Mouse (Mus musculus): ENCODE results near the gene Phyhd1.
A peak's percentile ranks its signal among the peaks of the same experiment; 100 is the strongest.

Gene Phyhd1

DNA sequence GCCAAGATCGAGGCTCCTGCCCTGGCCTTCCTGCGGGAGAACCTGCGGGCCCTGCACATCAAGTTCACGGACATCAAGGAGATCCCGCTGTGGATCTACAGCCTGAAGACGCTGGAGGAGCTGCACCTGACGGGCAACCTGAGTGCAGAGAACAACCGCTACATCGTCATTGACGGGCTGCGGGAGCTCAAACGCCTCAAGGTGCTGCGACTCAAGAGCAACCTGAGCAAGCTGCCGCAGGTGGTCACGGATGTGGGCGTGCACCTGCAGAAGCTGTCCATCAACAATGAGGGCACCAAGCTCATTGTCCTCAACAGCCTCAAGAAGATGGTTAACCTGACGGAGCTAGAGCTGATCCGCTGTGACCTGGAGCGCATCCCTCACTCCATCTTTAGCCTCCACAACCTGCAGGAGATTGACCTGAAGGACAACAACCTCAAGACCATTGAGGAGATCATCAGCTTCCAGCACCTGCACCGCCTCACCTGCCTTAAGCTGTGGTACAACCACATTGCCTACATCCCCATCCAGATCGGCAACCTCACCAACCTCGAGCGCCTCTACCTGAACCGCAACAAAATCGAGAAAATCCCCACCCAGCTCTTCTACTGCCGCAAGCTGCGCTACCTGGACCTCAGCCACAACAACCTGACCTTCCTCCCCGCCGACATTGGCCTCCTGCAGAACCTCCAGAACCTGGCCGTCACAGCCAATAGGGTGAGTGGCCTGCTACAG lies 9.2 kb upstream of the Phyhd1 start:
- no peak for DNase-seq (ENCODE audit: low read depth, low spot score)

DNA sequence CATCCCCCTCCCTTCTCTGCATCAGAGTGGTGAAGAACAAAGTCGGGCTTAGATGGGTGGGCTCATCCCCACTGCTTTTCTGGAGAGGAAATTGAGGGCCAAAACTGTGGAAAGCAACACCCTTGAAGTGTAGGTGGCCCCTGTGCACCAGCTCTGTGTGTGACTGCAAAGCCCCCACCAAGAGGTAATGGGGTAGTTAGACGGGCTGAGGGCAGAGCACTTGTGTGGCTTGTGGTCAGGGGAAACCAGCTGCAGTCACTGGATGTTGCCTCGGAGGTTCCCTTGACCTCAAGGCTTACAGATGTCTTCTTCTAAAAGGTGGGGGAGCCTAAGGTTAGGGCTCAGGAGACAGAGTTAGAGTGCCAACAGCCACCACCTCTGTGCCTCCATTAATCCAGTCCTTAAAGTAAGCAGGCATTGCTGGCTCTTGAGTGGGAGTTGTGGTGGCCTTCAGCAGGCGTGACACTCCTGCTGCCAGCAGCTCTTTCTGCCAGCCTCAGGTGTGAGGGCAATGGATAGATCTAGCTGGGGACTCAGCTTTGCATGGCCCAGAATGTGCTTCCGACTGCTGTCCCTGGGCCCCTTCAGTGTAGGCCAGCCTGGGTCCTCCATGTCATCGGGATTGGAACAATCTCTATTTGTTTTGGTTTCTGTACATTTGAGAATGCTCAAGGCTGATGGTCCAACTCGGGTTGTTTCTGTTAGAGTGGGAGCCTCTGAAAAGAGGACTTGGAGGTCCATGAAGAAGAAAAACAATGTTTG lies 8.1 kb upstream of the Phyhd1 start:
- no peak for DNase-seq (ENCODE audit: low read depth, low spot score)

DNA sequence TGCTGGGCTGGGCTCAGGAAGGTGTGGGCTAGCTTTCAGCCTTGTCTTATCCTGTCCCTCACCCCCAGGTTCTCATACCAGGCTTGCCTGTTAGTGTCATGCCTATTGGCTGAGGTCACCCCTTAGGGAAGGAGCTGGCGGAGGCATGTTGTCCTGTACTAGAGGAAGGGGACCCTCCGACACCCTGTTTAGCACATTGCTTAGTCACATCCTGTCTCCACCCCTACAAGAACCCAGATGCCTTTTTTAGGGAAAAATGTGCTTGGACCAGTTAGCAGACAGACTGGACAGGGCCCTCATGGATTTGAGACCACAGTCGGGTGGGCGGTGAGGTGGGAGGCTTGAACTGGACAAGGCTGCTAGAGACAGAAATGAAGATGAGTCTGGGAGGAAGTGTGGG lies 7.4 kb upstream of the Phyhd1 start:
- no peak for DNase-seq (ENCODE audit: low read depth, low spot score)

DNA sequence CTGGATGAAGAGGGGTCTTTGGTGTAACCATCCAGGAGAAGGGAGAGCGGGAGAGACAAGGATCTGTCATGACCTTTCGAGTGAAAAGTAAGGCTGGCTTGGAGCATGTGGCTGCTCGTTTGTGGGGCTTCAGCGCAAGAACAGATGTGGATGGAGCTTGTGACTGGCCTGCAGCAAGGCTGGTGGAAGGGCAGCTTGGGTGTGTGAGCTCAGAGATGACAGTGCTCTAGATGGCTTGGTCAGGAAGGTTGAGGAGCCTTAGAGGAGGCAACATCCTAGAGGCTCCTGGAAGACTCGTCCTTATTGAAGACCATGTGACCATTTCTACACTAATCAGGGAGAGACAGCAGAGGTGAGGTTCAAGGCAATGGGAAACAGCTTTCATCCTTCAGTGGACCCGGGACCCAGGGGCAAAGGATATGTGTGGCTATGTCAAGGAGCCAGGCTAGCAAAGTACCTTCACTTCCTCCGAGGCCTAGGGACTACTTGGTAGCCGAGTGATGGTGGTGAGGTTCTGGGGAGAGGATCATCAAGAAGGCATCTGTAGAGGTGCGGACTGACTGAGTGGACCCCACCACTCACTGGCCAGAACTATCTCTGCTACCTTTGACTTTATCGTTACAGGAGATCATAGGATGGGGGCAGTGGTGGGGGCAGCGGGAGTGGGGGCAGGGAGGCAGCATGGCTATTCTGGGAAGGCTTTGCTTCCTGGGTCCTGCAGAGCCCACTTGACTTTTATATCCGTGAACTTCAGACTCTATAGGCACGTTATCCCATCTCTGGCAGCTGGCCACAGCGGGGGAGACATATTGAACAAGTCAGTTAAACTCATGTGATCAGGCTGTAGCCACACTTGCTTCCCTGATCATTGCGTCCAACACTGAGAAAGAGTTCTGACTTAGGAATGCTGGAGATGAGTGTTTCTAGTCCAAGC lies 6.6 kb upstream of the Phyhd1 start:
- DNase-seq (ENCODE audit: low read depth, low spot score), result no peak

DNA sequence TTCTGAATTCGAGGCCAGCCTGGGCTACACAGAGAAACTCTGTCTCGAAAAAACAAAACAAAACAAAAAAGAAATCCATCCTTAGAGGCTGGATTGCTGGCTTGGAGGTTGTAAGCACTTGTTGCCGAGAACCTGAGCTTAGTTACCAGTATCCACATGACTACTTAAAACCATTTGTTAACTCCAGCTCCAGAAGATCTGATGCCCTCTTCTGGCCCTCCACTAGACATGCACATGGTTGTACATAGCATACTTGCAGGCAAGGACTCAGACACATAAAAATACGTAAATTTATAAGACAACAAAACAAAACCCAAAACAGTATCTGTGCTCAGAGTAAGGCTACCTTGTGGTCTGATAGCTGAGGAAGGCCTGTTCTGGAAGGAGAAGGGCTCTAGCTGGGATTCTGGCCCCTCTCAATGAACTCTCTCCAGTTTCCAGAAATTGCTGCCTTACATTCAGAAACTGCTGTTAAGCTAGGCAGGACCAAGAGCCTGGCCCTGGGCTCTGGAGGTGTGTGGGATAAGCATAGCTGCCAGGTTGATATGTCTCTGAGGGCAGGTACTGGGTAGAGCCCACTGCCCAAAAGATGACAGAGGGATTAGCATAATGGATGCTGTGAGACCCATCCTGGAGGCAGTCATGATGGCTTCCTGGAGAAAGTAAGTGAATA lies 4.8 kb upstream of the Phyhd1 start:
- no peak for DNase-seq (ENCODE audit: low read depth, low spot score)

DNA sequence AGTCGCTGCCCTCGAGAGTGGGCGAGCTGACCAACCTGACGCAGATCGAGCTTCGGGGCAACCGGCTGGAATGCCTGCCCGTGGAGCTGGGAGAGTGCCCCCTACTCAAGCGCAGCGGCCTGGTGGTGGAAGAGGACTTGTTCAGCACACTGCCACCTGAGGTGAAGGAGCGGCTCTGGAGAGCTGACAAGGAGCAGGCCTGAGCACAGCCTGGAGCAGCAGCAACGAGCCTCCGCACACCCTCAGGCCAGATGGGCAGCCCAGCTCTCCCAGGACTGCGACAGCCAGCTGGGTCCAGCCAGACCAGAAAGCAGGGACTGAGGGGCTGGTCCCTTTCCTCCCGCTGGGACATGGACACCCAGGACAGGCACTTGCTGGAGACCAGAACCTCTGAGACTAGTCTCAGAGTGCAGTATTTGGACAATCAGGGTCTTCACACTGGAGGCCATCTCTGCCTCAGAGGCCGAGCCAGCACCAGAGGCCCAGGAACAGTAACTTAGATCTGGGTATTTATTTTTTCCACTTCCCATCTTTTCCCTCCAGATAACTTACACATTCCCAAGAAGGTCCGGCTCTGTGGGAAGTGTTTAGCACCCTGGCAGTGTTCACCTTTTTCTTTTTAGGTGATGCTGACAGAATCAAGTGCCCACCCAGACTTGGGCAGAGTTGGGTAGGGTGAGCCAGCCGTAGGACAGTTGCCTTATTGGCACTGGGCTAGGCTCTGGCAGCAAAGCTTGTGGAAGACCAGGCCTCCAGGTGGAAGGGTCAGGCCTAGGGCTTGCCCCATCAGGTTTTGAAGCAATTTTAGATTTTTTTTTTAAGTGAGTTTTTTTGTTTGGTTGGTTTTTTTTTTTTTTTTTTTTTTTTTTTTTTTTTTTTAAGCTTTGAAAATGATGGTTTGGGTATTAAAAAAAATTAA lies 3.8 kb upstream of the Phyhd1 start:
- DNase-seq (ENCODE audit: low read depth, low spot score), result no peak

DNA sequence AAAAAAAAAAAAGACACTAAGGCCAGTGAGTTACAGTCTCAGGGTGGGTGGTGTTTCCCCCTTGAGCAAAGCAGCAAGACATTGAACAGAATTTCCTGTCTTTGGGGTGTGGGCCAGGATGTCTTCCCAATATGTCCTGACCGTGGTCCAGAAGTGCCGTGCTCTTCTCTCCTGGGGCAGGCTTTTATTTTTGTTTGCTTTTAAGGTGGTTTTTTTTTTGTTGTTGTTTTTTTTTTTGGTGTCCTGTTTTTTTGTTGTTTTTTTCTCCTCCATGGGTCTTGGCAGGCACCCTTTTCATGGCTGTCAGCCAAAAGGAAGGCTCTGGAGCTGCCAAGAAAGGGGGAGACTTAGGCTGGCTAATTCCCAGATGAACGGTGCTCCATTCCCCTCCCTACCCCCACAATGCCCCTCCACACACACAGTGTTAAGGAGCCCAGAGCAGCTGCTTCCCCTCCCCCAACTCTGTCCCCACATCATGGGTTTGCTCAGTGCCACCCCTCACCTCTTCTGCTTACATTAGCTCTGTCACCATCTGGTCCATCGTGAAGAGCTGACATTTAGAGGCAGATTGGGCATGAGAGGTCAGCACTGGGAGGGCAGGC lies 3.1 kb upstream of the Phyhd1 start:
- DNase-seq (ENCODE audit: low read depth, low spot score), result no peak

DNA sequence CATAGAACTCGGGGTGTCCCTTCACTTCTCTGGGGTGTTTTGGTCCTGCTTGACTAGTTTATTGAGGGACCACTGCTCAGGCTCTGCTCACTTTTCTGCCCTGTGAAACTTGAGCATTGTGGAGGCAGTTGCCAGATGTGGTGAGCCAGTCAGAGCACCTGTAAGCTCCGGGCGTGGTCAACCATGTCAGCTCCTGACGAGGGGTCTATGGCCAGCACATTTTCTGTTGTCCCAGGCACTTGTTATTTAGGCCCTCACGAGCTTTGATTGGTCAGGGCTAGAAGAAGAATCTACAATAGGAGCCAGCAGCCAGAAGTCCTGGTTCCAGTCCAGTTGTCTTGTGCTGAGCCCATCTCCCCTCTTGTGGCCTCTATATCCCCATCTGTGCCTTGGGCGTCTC lies 2.2 kb upstream of the Phyhd1 start:
- DNase-seq (ENCODE audit: low read depth, low spot score), result no peak

DNA sequence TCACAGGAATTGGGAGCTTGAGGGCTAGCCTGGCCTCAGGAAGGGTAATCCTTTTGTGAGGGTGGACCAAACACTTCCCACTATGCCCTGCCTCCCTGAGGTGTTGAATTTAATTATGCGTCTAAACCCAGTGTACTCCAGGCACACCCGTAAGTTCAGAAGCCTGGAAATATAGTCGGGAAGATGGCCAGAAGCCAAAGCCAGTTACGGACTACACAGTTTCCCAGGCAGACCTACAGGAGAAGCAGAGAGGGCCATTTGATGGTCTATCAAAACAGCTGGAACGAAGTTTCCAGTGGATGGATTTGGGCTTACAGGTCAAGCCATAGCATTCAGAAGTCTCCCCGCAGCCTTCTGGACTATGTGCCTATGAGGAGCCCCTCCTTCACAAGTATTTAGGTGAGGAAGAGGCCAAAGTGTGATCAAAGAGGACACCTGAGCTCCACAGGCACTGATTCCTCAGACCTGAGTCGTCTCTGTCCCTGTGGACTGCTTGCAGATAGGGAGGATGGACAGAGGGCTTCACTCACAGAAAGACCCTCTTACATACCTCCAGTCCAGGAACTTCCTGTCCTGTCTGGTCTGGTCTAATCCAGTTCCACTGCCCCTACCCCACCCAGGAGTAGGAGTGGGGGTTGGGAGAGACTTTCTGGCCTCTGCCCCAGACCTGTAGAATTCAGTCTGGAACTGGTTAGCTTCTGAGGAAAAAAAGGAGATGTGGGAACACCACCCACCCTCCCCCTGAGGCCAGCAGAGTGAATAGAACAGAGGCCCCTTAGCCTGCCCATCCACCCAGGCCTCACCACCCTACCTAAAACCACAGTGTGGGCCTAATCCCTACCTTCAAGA lies 1.1 kb upstream of the Phyhd1 start:
- DNase-seq (ENCODE audit: low read depth, low spot score), result no peak

DNA sequence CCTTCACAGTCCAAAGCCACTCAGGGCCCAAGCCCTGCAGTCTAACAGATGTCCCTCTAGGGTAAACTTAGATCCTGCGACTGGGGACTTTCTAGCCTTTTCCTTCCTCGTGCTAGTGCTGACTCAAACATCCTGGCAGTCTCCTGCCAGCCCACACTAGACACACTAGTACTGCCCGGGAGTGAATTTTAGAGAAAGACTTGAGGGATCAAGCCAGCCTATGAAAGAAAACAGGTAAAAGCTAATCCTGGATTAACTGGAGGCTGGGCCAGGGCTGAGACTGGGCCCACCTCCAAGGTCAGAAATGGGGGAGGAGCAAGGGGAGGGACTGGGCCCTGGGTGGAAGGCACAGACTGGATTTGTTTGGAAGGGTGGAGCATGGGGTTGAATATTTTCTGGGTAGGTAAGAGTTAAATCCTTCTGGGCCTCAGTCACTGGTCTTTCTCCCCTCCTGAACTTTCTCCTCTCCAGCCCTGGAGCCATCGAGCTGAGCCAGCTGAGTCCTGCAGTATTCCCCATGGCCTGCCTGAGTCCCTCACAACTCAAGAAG lies 464 bp downstream of the Phyhd1 start:
- peak; percentile 51 for DNase-seq (ENCODE audit: low read depth, low spot score)

DNA sequence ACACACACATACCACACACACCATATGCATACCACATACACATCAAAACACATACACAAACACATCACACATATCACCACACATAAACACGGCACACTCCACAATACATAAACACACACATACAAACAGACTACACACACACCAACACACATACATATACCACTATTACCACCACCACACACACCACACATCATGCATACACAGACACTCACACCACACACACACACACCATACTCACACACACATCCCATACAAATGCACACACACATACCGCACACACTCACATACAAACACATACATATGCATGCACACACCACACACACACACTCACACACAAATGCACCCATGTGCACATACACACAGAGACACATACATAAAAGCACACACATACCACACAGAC lies 1.5 kb downstream of the Phyhd1 start:
- DNase-seq (ENCODE audit: low read depth, low spot score), result no peak

DNA sequence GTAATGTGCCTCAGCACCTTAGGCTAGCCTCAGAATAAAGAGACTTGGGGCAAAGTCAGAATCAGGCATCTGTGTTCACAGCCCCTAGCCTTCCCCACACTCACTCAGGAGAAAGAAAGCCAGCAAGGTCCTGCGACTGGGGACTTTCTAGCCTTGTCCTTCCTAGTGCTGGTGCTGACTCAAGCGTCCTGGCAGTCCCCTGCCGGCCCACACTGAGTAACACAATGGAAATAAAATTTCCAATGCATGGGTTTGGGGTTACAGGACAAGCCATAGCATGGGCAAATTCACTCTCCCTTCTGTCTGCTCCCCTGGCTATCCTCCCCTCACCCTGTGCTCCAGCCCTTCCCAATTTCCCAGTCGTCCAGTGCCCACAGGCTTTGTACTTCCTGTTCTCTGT lies 2.4 kb downstream of the Phyhd1 start:
- DNase-seq (ENCODE audit: low read depth, low spot score), result no peak

DNA sequence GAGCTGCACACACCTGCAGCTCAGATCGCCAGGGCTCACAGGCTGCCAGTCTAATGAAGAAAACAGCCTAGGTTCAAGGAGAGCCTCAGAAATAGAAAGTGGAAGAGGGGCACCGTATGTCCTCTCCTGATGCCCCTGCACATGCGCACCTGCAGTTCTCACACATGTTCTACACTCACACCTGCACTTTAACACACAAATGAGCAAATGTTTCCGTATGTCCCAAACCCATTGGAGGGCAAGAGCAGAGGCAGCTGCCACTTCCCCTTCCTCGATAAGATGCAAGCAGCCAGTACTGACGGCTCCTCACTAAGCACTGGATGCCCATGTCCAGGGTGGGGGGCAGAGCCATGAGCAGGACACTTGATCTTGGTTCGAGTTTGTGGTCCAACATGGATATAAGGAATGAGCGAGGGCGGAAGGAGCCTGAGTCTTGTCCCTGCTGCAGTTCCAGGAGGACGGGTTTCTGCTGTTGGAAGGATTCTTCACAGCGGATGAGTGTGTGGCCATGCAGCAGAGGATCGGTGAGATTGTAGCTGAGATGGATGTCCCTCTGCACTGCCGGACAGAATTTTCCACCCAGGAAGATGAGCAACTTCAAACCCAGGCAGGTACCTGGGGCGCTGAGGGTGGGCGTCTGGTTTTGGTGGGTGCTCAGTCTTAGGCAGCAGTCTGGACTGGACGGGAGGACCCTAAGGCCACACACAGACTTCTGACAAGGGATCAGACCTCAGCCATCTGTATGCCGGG lies 3.4 kb downstream of the Phyhd1 start:
- no peak for DNase-seq (ENCODE audit: low read depth, low spot score)

DNA sequence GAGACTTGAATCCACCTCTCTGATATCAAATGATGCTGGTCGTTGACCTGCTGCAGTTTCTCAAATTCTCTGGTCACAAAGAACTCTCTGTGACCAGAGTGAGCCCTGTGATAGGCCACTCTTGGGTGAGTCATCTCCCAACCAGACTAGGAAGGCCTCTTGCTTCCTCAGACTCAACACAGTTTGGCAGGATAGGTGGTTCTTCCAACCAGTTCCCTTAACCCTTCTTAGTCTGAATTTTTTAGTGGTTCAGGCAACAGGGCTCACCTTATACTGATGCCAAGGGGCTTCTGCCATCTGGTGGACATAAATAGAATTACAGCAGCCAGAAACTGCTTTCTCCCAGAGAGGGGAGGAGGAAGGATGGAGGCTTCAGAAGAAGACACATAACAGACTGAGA lies 4.1 kb downstream of the Phyhd1 start:
- DNase-seq (ENCODE audit: low read depth, low spot score), result peak; percentile 76

DNA sequence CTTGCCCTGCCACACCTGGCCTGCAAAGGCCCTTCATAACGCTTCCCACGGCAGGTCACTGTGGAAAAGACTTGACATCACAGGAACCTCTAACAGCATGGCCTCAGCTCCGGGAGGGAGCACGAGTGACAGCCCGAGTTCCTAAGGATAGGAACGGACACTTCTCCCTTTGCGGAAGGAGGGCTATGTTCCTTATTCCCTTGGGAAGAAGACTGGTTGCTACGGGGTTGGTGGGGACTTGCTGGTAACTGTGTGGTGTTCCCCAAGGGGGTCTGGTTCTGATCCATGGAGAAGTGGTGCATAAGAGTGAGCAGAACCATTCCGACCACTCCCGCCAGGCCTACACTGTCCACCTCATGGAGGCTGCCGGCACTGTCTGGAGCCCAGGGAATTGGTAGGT lies 14.7 kb downstream of the Phyhd1 start, which contains the start of gene Gm28038:
Gm28038 (plus strand) TSS at position 301 of the 400 bp plus-strand sequence.
- no peak for DNase-seq (ENCODE audit: low read depth, low spot score)

DNA sequence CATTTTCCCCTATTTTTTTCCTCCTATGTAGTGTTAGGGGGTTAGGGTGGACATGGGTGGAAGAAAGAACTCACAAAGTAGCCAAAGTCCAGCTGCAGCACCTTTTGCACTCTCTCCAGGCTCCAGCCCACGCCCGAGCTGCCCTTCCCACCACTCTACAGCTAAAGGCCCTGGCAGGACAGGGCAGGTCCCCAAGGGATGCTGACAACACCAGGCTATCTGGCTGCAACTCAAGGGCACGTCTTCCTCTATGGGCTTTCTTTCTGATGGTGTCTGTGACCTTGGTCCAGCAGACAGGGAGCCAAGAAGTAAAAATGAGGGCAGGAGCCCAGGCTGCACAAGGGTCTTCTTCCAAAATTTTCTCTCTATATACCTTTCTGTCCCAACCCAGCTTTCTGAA lies 15.6 kb downstream of the Phyhd1 start:
- DNase-seq (ENCODE audit: low read depth, low spot score), result no peak

DNA sequence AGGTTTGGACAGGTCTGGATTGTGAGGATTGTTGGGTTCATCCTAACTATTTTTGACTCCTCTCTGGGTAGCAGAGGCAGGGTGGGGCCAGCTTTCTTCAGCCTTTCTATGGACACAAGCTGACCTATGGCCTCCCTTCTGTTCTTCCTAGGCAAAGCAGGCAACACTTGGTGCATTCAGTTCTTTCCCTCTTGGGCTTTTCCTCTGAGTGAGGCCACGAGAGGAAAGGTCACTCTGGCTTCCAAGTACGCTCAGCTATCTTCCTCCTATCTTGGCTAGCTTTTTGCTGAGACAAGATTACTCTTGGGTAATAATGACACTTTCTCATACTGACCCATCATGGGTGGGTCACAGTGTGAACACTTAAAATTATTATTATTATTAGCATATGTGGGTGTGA lies 17.2 kb downstream of the Phyhd1 start:
- DNase-seq (ENCODE audit: low read depth, low spot score), result no peak

DNA sequence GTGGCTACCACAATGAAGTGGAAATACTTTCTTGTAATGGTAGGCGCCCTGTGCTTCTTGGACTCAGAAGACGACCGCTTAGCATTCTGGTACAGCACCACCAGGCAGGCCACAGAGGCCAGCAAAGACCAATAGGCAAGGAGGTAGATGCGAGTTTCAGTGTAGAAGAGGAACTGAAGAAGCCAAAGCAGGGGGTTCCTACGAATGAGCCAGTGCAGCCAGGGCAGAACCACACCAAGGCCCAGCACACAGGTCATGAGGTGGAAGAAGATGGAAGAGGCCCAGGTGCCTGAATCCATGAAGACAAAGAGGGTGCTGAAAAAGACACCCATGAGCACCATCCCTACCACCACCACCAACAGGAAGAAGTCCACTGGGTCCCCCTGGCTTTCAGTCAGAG lies 19.0 kb downstream of the Phyhd1 start:
- no peak for DNase-seq (ENCODE audit: low read depth, low spot score)

Data from telencephalon, adult 2 months (tissue).